Mouse (Mus musculus) liver, postnatal 0 days (tissue): Measurements from ENCODE around the gene Rps6.
A peak's percentile ranks its signal among the peaks of the same experiment; 100 is the strongest.

Experiments
- CTCF ChIP-seq: sonication (generic); IDR thresholded peaks from 2 replicates; pipeline ENCODE4 v1.5.1; 2016; ENCODE audit warnings: antibody characterized with exemption, low read depth
- EP300 ChIP-seq: IDR thresholded peaks from 2 replicates; pipeline ENCODE4 v1.6.1; 2016; ENCODE audit warnings: antibody characterized with exemption, low read depth, mild to moderate bottlenecking

GRCm38 (mm10) chr4:86898791-86899474 is 41.7 kb upstream of the Rps6 start:
- TF ChIP-seq EP300, result peak; percentile 76
- no peak for TF ChIP-seq CTCF
